ENCODE assay signal across 10 mouse cellular contexts in genomic region chr19:46514387-46514786, GRCm38 (mm10).
"Had no signal": no experiment of that assay in that cellular context is flagged by ENCODE, and none has a peak within 500 bp of the region (broad histone marks: within the 10 kb centered on the region; RNA-seq: fewer than 3 reads in every experiment).

No protein-coding gene starts in this region.

- DNase-seq: left cerebral cortex, postnatal 4 days; lung, adult 18-20 months; right cerebral cortex, postnatal 14 days had no signal

- H3K9ac ChIP-seq: limb, embryonic 13.5 days; liver, embryonic 14.5 days; midbrain, embryonic 15.5 days; stomach, embryonic 15.5 days had no signal

- H3K27ac ChIP-seq: kidney, postnatal 0 days; limb, embryonic 13.5 days; liver, embryonic 14.5 days; midbrain, embryonic 15.5 days; stomach, embryonic 15.5 days had no signal

- ATAC-seq: lung, postnatal 0 days; midbrain, embryonic 15.5 days had no signal

- H3K27me3 ChIP-seq: limb, embryonic 13.5 days; midbrain, embryonic 15.5 days; stomach, embryonic 15.5 days had no signal

- H3K4me2 ChIP-seq: limb, embryonic 13.5 days; midbrain, embryonic 11.5 days; midbrain, embryonic 15.5 days; stomach, embryonic 15.5 days had no signal

- H3K9me3 ChIP-seq: limb, embryonic 13.5 days; midbrain, embryonic 15.5 days; stomach, embryonic 15.5 days had no signal

- H3K4me3 ChIP-seq: limb, embryonic 13.5 days; midbrain, embryonic 15.5 days; stomach, embryonic 15.5 days had no signal
